Mouse (Mus musculus): ENCODE data around the gene St6galnac6. TPM values are rescaled to one million over a fixed set of nuclear protein-coding genes. Genes with fewer than 3 reads are reported as not detected.

Gene St6galnac6
- total RNA-seq, 4 experiments from 2014 or later, result 42.7 to 61.4 (median 51.8) TPM

Small RNA genes within 50 kb of the gene (microRNA-seq; reads per million reads assigned to microRNA genes)
- gene Mir1954, result 0 reads per million in 2 experiments

Other genes starting within 250 kb of the St6galnac6 start
- gene Ciz1, start 247.4 kb upstream of the St6galnac6 start, total RNA-seq (2022), result 100 to 1,000 TPM in 1 of 4 experiments, 10 to 100 TPM in 3; 71.6 to 115 (median 85.4) TPM
- gene Dnm1, start 246.4 kb upstream of the St6galnac6 start, total RNA-seq (2022), result 10 to 100 TPM; 23.2 to 50.0 (median 34.4) TPM
- 100 to 1,000 TPM; 120 to 179 (median 148) TPM for gene 1110008P14Rik, start 217.8 kb upstream of the St6galnac6 start, total RNA-seq (2022)
- gene Lcn2, start 211.5 kb upstream of the St6galnac6 start, total RNA-seq (2022), result 1 to 10 TPM in 2 of 4 experiments, under 1 TPM in 2; 0.32 to 3.7 (median 1.3) TPM
- gene Ptges2, start 203.8 kb upstream of the St6galnac6 start, total RNA-seq (2022), result 10 to 100 TPM; 42.2 to 52.5 (median 51.1) TPM
- gene Naif1, start 149.3 kb upstream of the St6galnac6 start, total RNA-seq (2022), result 1 to 10 TPM; 4.2 to 5.5 (median 5.0) TPM
- 10 to 100 TPM; 17.9 to 79.8 (median 27.3) TPM for gene Slc25a25, start 148.3 kb upstream of the St6galnac6 start, total RNA-seq (2022)
- 10 to 100 TPM; 39.5 to 50.2 (median 47.2) TPM for gene Fam102a, start 64.4 kb upstream of the St6galnac6 start, total RNA-seq (2022)
- gene Dpm2, start 28.9 kb upstream of the St6galnac6 start, total RNA-seq (2022), result 10 to 100 TPM; 57.1 to 68.1 (median 62.4) TPM
- under 1 TPM in 1 of 4 experiments, not detected in 3; 0.46 TPM for gene Pip5kl1, start 24.9 kb upstream of the St6galnac6 start, total RNA-seq (2022)
- gene 9430097D07Rik, start 24.0 kb upstream of the St6galnac6 start, total RNA-seq (2022), result not detected
- 10 to 100 TPM in 3 of 4 experiments, 1 to 10 TPM in 1; 8.5 to 18.9 (median 13.8) TPM for gene St6galnac4, start 12.6 kb upstream of the St6galnac6 start, total RNA-seq (2022)
- gene Ak1, start 22.0 kb downstream of the St6galnac6 start, total RNA-seq (2022), result 10 to 100 TPM; 24.1 to 57.3 (median 40.1) TPM
- gene Eng, start 46.9 kb downstream of the St6galnac6 start, total RNA-seq (2022), result 100 to 1,000 TPM in 3 of 4 experiments, 10 to 100 TPM in 1; 96.0 to 134 (median 120) TPM
- 10 to 100 TPM; 10.8 to 22.2 (median 18.7) TPM for gene Fpgs, start 104.4 kb downstream of the St6galnac6 start, total RNA-seq (2022)
- gene Cdk9, start 113.4 kb downstream of the St6galnac6 start, total RNA-seq (2022), result 100 to 1,000 TPM in 1 of 4 experiments, 10 to 100 TPM in 3; 80.8 to 110 (median 92.1) TPM
- gene Sh2d3c, start 121.3 kb downstream of the St6galnac6 start, total RNA-seq (2022), result 10 to 100 TPM; 12.4 to 23.9 (median 18.0) TPM
- not detected for gene 6330409D20Rik, start 141.3 kb downstream of the St6galnac6 start, total RNA-seq (2022)
- gene Tor2a, start 157.5 kb downstream of the St6galnac6 start, total RNA-seq (2022), result 10 to 100 TPM; 22.6 to 31.1 (median 28.5) TPM
- gene Ttc16, start 175.9 kb downstream of the St6galnac6 start, total RNA-seq (2022), result under 1 TPM in 3 of 4 experiments, not detected in 1; 0.28 to 0.54 (median 0.45) TPM
- 10 to 100 TPM in 2 of 4 experiments, 1 to 10 TPM in 2; 5.4 to 17.8 (median 10.2) TPM for gene Ptrh1, start 176.1 kb downstream of the St6galnac6 start, total RNA-seq (2022)
- gene Cfap157, start 184.7 kb downstream of the St6galnac6 start, total RNA-seq (2022), result not detected
- gene Stxbp1, start 247.5 kb downstream of the St6galnac6 start, total RNA-seq (2022), result 10 to 100 TPM; 23.8 to 50.5 (median 37.5) TPM